Mouse (Mus musculus) embryo, embryonic 10.5 days (tissue): ENCODE data around the gene Gimap4.

Experiments
- DNase-seq: peaks from one replicate; pipeline ENCODE4 v3.0.0-alpha.2; 2015; ENCODE audit warnings: low spot score

The Gimap4 gene

GRCm38 (mm10) chr6:48684319-48684718, at the start of gene Gimap4:
Gene Gimap4, plus strand, starts transcription at chr6:48684549.
- no peak for DNase-seq

- DNase-seq = no peak
Observed at GRCm38 (mm10) chr6:48635105-48635504, 49.2 kb upstream of the Gimap4 start.

GRCm38 (mm10) chr6:48636515-48636914, 47.8 kb upstream of the Gimap4 start:
- DNase-seq = peak; percentile 46

GRCm38 (mm10) chr6:48637811-48638500, 46.4 kb upstream of the Gimap4 start:
- DNase-seq = no peak

- DNase-seq = no peak
Observed at GRCm38 (mm10) chr6:48638553-48638952, 45.8 kb upstream of the Gimap4 start.

- DNase-seq = no peak
Observed at GRCm38 (mm10) chr6:48641391-48641790, 43.0 kb upstream of the Gimap4 start.

GRCm38 (mm10) chr6:48642764-48643292, 41.5 kb upstream of the Gimap4 start:
- peak; percentile 90 for DNase-seq

GRCm38 (mm10) chr6:48645660-48646308, 38.6 kb upstream of the Gimap4 start:
- DNase-seq = peak; percentile 87

GRCm38 (mm10) chr6:48646309-48646690, 38.0 kb upstream of the Gimap4 start:
- no peak for DNase-seq

- DNase-seq = peak; percentile 50
Observed at GRCm38 (mm10) chr6:48646995-48647394, 37.4 kb upstream of the Gimap4 start, which contains the start of gene Gimap8. Gene Gimap8, plus strand, starts transcription at chr6:48647234.

- no peak for DNase-seq
Observed at GRCm38 (mm10) chr6:48647611-48648010, 36.7 kb upstream of the Gimap4 start.

GRCm38 (mm10) chr6:48648779-48649178, 35.6 kb upstream of the Gimap4 start:
- DNase-seq = no peak

GRCm38 (mm10) chr6:48650041-48650440, 34.3 kb upstream of the Gimap4 start:
- no peak for DNase-seq

- DNase-seq = no peak
Observed at GRCm38 (mm10) chr6:48658721-48659120, 25.6 kb upstream of the Gimap4 start.

GRCm38 (mm10) chr6:48664750-48665149, 19.6 kb upstream of the Gimap4 start:
- no peak for DNase-seq

GRCm38 (mm10) chr6:48665471-48665870, 18.9 kb upstream of the Gimap4 start:
- no peak for DNase-seq

GRCm38 (mm10) chr6:48666159-48666586, 18.2 kb upstream of the Gimap4 start:
- no peak for DNase-seq

- no peak for DNase-seq
Observed at GRCm38 (mm10) chr6:48668022-48668421, 16.3 kb upstream of the Gimap4 start.

- no peak for DNase-seq
Observed at GRCm38 (mm10) chr6:48669446-48669969, 14.8 kb upstream of the Gimap4 start.

- no peak for DNase-seq
Observed at GRCm38 (mm10) chr6:48674291-48675058, 9.9 kb upstream of the Gimap4 start.

- no peak for DNase-seq
Observed at GRCm38 (mm10) chr6:48675400-48675930, 8.9 kb upstream of the Gimap4 start.
